Mouse (Mus musculus): ENCODE measurements around the gene Mapkap1. TPM values are rescaled to one million over a fixed set of nuclear protein-coding genes. Genes with fewer than 3 reads are reported as not detected.

Mapkap1 gene
- polyA plus RNA-seq (2016; fragmentation: Nextera tagmentation; extraction: Ambion mirVana), result 116 and 122 TPM in 2 replicates

GRCm38 (mm10) chr2:34406601-34407464, at the start of gene Mapkap1:
Gene Mapkap1 (plus strand): TSS chr2:34406771.
- H3K9me3 ChIP-seq, result no peaks in the 10 kb centered on the region
- H3K27me3 ChIP-seq, result no peaks in the 10 kb centered on the region
- peak within 1 kb of the TSS; percentile 36; the same call in 1 of the 2 replicates for H3K27ac ChIP-seq
- peak; percentile 99 for ATAC-seq (ENCODE audit: insufficient number of reproducible peaks, insufficient read depth, low FRiP score, low TSS enrichment)
- H3K4me2 ChIP-seq (replicated peaks), result peak within 1 kb of the TSS; percentile 80
- WGBS, result under 1% methylated on average over 68 of the region's 68 CpGs
- H3K4me1 ChIP-seq, result peaks cover 13% of the 10 kb centered on the region
- H3K36me3 ChIP-seq, result no peaks in the 10 kb centered on the region
- peak within 1 kb of the TSS; percentile 88 for H3K9ac ChIP-seq
- peak within 1 kb of the TSS; percentile 97 for H3K4me3 ChIP-seq

GRCm38 (mm10) chr2:34363678-34364077, 42.9 kb upstream of the Mapkap1 start:
- no peak overlapping the region for H3K4me2 ChIP-seq (replicated peaks)
- no peaks in the 10 kb centered on the region for H3K9me3 ChIP-seq
- H3K9ac ChIP-seq, result no peak overlapping the region
- WGBS, result 4% methylated on average over 1 of the region's 1 CpGs
- ATAC-seq (ENCODE audit: insufficient number of reproducible peaks, insufficient read depth, low FRiP score, low TSS enrichment), result no peak
- H3K36me3 ChIP-seq, result no peaks in the 10 kb centered on the region
- no peaks in the 10 kb centered on the region for H3K27me3 ChIP-seq
- peaks cover 20% of the 10 kb centered on the region for H3K4me1 ChIP-seq
- no peak overlapping the region for H3K4me3 ChIP-seq
- H3K27ac ChIP-seq, result no peak overlapping the region

GRCm38 (mm10) chr2:34367024-34367423, 39.5 kb upstream of the Mapkap1 start:
- Histone ChIP-seq H3K4me1 (peaks cover 10% of the 10 kb centered on the region), H3K9me3 (no peaks in the 10 kb centered on the region), H3K27ac (no peak overlapping the region), H3K4me3 (no peak overlapping the region), H3K36me3 (no peaks in the 10 kb centered on the region), H3K4me2 (replicated peaks) (no peak overlapping the region), H3K27me3 (no peaks in the 10 kb centered on the region), H3K9ac (no peak overlapping the region)
- ATAC-seq (ENCODE audit: insufficient number of reproducible peaks, insufficient read depth, low FRiP score, low TSS enrichment), result no peak
- 72% methylated on average over 2 of the region's 2 CpGs for WGBS

- Histone ChIP-seq H3K27ac (no peak overlapping the region), H3K4me2 (replicated peaks) (peak overlapping the region; percentile 40), H3K9ac (peak overlapping the region; percentile 39), H3K4me3 (peak overlapping the region; percentile 9), H3K4me1 (peaks cover 13% of the 10 kb centered on the region), H3K36me3 (no peaks in the 10 kb centered on the region), H3K27me3 (no peaks in the 10 kb centered on the region), H3K9me3 (no peaks in the 10 kb centered on the region)
- WGBS, result 27% methylated on average over 6 of the region's 6 CpGs
- no peak for ATAC-seq (ENCODE audit: insufficient number of reproducible peaks, insufficient read depth, low FRiP score, low TSS enrichment)
These were observed 38.2 kb upstream of the Mapkap1 start for GRCm38 (mm10) chr2:34368396-34368795.

DNA sequence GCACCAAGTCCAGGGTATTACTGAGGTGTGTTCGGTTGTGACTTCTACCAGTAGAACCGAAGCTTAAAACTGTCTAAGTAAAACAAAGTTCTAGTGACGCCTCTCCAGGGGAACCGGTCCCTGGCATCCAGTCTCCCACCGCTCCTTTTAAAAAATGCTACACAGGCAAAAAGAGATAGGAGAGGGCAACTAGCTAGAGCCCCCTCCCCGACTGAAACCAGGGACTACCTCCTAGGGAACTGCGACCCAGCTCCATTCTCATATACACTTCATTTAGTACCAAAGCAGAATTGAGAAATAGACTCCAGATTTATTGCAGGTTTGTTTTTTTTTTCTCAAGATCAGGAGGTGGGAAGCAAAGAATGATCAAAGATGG, 36.2 kb upstream of the Mapkap1 start:
- peaks cover 11% of the 10 kb centered on the region for H3K4me1 ChIP-seq
- no peaks in the 10 kb centered on the region for H3K27me3 ChIP-seq
- no peaks in the 10 kb centered on the region for H3K36me3 ChIP-seq
- H3K4me2 ChIP-seq (replicated peaks), result peak overlapping the region; percentile 88
- peak overlapping the region; percentile 99 for H3K9ac ChIP-seq
- H3K4me3 ChIP-seq, result peak overlapping the region; percentile 94
- H3K27ac ChIP-seq, result peak overlapping the region; percentile 99
- ATAC-seq (ENCODE audit: insufficient number of reproducible peaks, insufficient read depth, low FRiP score, low TSS enrichment), result no peak
- no peaks in the 10 kb centered on the region for H3K9me3 ChIP-seq
- WGBS, result 5% methylated on average over 7 of the region's 7 CpGs

DNA sequence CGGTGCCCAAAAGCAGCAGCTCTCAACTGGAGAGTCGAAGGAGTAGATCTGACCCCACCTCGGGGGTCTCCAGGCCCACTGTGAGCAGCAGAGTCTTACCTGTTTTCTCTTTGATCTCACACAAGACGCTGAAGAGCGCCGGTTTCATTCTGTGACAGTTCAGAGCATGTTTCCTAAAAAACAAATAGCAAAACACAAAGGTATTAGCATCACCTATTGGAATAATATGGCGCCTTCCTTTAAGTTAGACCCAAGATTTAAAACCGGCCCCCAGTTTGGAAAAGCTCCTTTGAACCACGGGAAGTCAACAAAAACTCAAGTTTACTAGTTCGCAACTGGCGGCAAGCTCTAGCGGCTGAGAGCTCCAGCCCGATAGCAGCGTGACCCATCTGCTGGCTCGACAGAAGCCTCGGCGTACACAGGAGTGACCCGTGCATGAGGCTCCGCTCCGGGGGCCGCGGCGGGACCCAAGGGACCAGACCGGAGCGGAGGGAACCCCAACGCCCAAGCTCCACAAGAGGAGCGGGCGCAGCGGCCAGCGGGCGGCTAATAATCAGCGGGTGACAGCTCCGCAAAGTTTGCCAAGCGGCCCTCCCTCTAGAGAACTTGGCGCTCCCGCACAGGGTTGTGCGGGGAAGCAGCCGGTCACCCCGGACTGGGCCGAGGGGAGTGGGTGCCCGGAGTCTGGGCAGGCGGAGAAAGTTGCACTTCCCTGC, 35.7 kb upstream of the Mapkap1 start:
- peak overlapping the region; percentile 99 for H3K27ac ChIP-seq
- ATAC-seq (ENCODE audit: insufficient number of reproducible peaks, insufficient read depth, low FRiP score, low TSS enrichment), result no peak
- no peaks in the 10 kb centered on the region for H3K9me3 ChIP-seq
- H3K9ac ChIP-seq, result peak overlapping the region; percentile 99
- H3K4me1 ChIP-seq, result peaks cover 11% of the 10 kb centered on the region
- peak overlapping the region; percentile 88 for H3K4me2 ChIP-seq (replicated peaks)
- no peaks in the 10 kb centered on the region for H3K36me3 ChIP-seq
- H3K4me3 ChIP-seq, result peak overlapping the region; percentile 94
- no peaks in the 10 kb centered on the region for H3K27me3 ChIP-seq
- under 1% methylated on average over 42 of the region's 42 CpGs for WGBS

DNA sequence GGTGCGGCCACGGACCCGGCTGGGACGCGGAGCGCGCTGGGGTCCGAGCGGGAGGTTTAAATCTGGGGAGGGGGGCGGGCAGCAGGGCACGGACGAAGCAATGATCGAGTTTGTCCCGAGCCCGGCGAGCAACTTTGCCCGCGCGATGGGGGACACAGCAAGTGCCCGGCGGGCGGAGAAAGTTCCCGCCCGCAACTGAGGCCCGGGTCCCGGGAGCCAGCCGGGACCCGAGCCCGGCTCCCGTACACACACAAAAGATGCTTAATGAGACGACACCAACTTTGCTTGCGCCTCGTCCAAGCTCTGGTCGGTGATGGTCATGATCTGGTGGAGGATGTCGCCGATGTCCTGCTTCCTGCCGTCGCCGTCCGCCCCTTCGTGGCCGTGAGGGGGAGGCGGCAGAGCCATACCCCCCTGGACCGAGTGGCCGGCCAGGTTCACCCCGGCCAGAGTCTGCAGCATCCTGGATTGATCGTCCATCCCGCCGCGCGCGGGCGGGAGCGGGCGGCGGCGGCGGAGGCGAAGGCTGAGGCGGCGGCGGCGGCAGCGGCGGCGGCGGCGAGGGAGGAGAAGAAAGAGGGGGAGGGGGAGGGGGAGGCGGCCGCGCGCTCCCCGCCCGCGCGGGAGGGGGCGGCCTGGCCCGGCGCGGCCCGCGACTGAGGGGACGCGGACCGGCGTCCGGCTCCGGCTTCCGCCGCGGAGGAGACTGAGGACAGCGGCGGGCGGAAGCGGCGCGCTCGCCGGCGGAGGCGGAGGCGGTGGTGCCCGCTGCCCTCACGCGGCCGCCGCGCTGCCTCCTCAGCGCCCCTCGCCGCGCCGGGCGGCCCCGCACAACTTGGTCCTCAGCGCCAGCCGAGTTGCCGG, 34.9 kb upstream of the Mapkap1 start:
- Histone ChIP-seq H3K9ac (peak overlapping the region; percentile 99), H3K9me3 (no peaks in the 10 kb centered on the region), H3K27me3 (no peaks in the 10 kb centered on the region), H3K4me3 (peak overlapping the region; percentile 94), H3K36me3 (no peaks in the 10 kb centered on the region), H3K4me1 (peaks cover 11% of the 10 kb centered on the region), H3K4me2 (replicated peaks) (peak overlapping the region; percentile 88), H3K27ac (peak overlapping the region; percentile 99)
- WGBS, result under 1% methylated on average over 52 of the region's 118 CpGs
- ATAC-seq (ENCODE audit: insufficient number of reproducible peaks, insufficient read depth, low FRiP score, low TSS enrichment), result peak; percentile 37

DNA sequence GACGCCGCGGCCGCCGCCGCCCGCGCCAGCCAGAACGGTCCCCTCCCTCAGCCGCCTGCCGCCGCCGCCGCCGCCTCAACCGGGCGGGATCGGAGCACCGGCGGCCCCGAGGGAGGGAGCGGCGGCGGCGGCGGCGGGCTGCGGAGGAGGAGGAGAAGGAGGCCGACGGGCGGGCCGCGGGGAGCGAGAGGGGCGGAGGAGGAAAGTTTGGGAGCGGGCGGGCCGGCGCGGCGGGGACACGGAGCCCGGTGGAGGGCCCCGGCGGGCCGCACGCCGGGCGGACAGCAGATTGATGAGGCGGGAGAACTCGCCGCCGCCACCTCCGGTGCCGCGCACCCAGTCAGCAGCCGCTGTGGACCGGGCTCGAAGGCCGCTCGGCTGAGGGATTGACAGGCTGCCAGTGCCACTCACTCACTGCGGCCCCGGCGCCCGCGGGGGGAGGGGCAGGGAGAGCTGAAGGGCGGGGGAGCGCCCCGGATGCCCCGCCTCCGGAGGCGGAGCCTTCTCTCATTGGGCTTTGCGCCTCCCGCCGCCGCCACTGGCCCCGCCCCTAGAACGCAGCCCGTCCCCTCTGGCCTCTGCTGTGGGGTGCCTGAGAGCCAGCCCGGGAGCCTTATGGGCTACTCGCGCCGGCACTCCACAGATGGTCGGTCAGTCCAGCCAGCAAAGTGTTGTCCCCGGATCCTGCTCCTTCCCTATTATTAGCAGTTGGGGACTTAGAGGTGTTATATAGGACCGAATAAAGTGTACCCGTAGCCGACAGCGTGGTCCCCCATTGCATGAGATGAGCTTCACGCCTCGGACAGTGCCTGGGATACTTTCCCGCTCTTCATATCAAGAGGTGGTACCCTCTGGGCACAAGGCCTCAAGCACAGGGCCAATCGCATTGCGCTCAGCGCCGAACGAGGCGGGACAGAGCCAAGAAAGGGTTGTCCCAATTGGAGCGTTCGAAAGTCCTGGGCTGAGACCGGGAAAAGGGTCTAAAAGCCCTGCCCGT, 34.0 kb upstream of the Mapkap1 start, which contains the start of gene Pbx3:
TSS of gene Pbx3 (minus strand) at position 838 of the 997 bp plus-strand sequence.
- H3K4me3 ChIP-seq, result peak within 1 kb of the TSS; percentile 94
- ATAC-seq (ENCODE audit: insufficient number of reproducible peaks, insufficient read depth, low FRiP score, low TSS enrichment), result peak; percentile 93
- peaks cover 11% of the 10 kb centered on the region for H3K4me1 ChIP-seq
- peak within 1 kb of the TSS; percentile 99 for H3K27ac ChIP-seq
- under 1% methylated on average over 67 of the region's 102 CpGs for WGBS
- no peaks in the 10 kb centered on the region for H3K27me3 ChIP-seq
- H3K4me2 ChIP-seq (replicated peaks), result peak within 1 kb of the TSS; percentile 88
- peak within 1 kb of the TSS; percentile 99 for H3K9ac ChIP-seq
- H3K9me3 ChIP-seq, result no peaks in the 10 kb centered on the region
- no peaks in the 10 kb centered on the region for H3K36me3 ChIP-seq

GRCm38 (mm10) chr2:34373886-34374285, 32.7 kb upstream of the Mapkap1 start:
- Histone ChIP-seq H3K36me3 (no peaks in the 10 kb centered on the region), H3K4me2 (replicated peaks) (no peak overlapping the region), H3K4me3 (0 out of 2 replicates have a peak overlapping the region, but pooled peaks have one; percentile 94), H3K9me3 (no peaks in the 10 kb centered on the region), H3K27ac (no peak overlapping the region), H3K4me1 (peaks cover 4% of the 10 kb centered on the region; the same call in 1 of the 2 replicates), H3K27me3 (no peaks in the 10 kb centered on the region), H3K9ac (no peak overlapping the region)
- ATAC-seq (ENCODE audit: insufficient number of reproducible peaks, insufficient read depth, low FRiP score, low TSS enrichment), result no peak
- 34% methylated on average over 3 of the region's 3 CpGs for WGBS

GRCm38 (mm10) chr2:34374349-34374748, 32.2 kb upstream of the Mapkap1 start:
- Histone ChIP-seq H3K9ac (no peak overlapping the region), H3K4me3 (no peak overlapping the region), H3K4me1 (peaks cover 4% of the 10 kb centered on the region; the same call in 1 of the 2 replicates), H3K36me3 (no peaks in the 10 kb centered on the region), H3K27me3 (no peaks in the 10 kb centered on the region), H3K9me3 (no peaks in the 10 kb centered on the region), H3K27ac (no peak overlapping the region), H3K4me2 (replicated peaks) (no peak overlapping the region)
- ATAC-seq (ENCODE audit: insufficient number of reproducible peaks, insufficient read depth, low FRiP score, low TSS enrichment), result no peak
- WGBS, result 58% methylated on average over 2 of the region's 2 CpGs

All from embryonic facial prominence, embryonic 12.5 days (tissue).